Mouse (Mus musculus): ENCODE measurements around the gene Scamp1.

- TF ChIP-seq POLR2A (IDR thresholded peaks at IDR 0.05; ENCODE audit: borderline replicate concordance, control insufficient read depth, low read depth, low read length) (no peak), CTCF (IDR thresholded peaks at IDR 0.05; ENCODE audit: control insufficient read depth, insufficient read depth, low read length) (no peak)
These were observed 26.4 kb downstream of the Scamp1 start for GRCm38 (mm10) chr13:94259210-94259609.
